In the genomic region with DNA sequence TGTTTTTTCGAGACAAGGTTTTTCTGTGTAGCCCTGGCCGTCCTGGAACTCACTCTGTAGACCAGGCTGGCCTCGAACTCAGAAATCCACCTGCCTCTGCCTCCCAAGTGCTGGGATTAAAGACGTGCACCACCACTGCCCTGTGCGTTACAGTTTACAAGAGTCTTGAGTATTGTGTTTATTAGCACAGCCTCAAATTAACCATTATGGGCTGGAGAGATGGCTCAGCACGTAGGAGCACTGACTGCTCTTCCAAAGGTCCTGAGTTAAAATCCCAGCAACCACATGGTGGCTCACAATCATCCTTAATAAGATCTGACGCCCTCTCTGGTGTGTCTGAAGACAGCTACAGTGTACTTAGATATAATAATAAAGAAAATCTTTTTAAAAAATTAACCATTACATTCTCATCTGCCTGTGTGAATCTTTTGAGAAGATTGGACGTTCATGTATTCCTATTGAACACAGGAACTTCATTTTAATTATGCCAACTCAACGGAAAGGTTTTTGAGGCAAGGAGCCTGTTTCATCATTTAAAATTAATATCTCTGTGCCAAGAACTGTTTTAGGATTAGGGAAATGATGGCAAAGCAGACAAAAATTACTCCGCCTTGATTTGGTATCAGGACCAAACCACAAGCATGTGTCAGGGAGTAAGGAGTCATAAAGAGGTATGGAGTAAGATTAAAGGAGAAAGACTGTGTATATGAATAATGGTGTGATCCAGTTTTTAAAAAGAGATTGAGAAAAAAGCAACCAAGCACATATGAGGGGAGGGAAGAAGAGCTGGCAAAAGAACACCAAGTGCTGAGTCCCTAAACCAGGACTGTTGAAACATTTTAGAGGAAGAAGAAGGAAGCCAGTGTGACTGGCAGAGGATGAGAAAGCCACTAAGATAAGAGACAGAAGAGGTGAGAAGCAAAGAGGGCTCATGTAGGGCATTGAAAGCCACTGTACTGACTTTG, we compare ENCODE assay signal across 8 mouse cellular contexts. TPM values are rescaled to one million over a fixed set of nuclear protein-coding genes. Genes with fewer than 3 reads are reported as not detected.
A peak's percentile ranks its signal among the peaks of the same experiment; 100 is the strongest.
DNase-seq lines count a peak whose midpoint lies in the region; ATAC-seq and TF ChIP-seq lines count a peak whose summit lies in the region.

No protein-coding gene starts in this region.

- H3K27ac ChIP-seq in layer of hippocampus, adult 2 months, result peak overlapping the region; percentile 100
- peak overlapping the region; percentile 100 for H3K27ac ChIP-seq in forebrain, embryonic 15.5 days (replicated peaks)
- peak overlapping the region; percentile 92 for H3K27ac ChIP-seq in liver, embryonic 14.5 days

- peak; percentile 59 for TF ChIP-seq CTCF in layer of hippocampus, adult 2 months (conservative IDR thresholded peaks at IDR 0.05)
- TF ChIP-seq CTCF in liver, embryonic 14.5 days (IDR thresholded peaks at IDR 0.05; ENCODE audit: low read depth), result no peak

- no peak for TF ChIP-seq EP300 in liver, embryonic 14.5 days (IDR thresholded peaks at IDR 0.05; ENCODE audit: low read depth)

- H3K4me3 ChIP-seq in layer of hippocampus, adult 2 months, result peak overlapping the region; percentile 96
- peak overlapping the region; percentile 86 for H3K4me3 ChIP-seq in forebrain, embryonic 15.5 days
- H3K4me3 ChIP-seq in liver, embryonic 14.5 days (ENCODE audit: insufficient read depth in 1 of 2, low read depth in 2 of 2, low read length in 2 of 2), result peak overlapping the region; percentile 82 to 90

- H3K9ac ChIP-seq in forebrain, embryonic 15.5 days (replicated peaks), result peak overlapping the region; percentile 64
- peak overlapping the region; percentile 81 for H3K9ac ChIP-seq in liver, embryonic 14.5 days (replicated peaks)

- 33% methylated on average over 10 of the region's 10 CpGs for WGBS in forebrain, embryonic 15.5 days
- 24% methylated on average over 10 of the region's 10 CpGs for WGBS in liver, embryonic 14.5 days (ENCODE audit: insufficient replicate concordance)

- DNase-seq in layer of hippocampus, adult 2 months (ENCODE audit: low spot score in 2 of 2), result no peak
- no peak for DNase-seq in layer of hippocampus, postnatal 14 days (ENCODE audit: low spot score in 2 of 2)
- DNase-seq in MEL-GATA-1-ER (ENCODE audit: extremely low read depth, low read depth), result peak; percentile 73
- DNase-seq in liver, embryonic 14.5 days (ENCODE audit: low read depth in 3 of 3, low spot score in 3 of 3), result no peak
- DNase-seq in adrenal gland, adult (ENCODE audit: inconsistent age in 2 of 2, low spot score in 1 of 2), result no peak
- DNase-seq in adrenal gland, postnatal 4 days (ENCODE audit: low spot score in 2 of 2), result no peak
- DNase-seq in c-Kit-positive CD71-positive TER-119-positive erythroid progenitor cells, embryonic 14.5 days (ENCODE audit: low spot score), result no peak

- H3K4me2 ChIP-seq in forebrain, embryonic 15.5 days (replicated peaks), result peak overlapping the region; percentile 52
- peak overlapping the region; percentile 85 for H3K4me2 ChIP-seq in liver, embryonic 14.5 days (ENCODE audit: low read depth)

- H3K36me3 ChIP-seq in forebrain, embryonic 15.5 days, result no peaks in the 10 kb centered on the region
- H3K36me3 ChIP-seq in liver, embryonic 14.5 days (replicated peaks; ENCODE audit: control insufficient read depth, insufficient read depth, low read depth), result no peaks in the 10 kb centered on the region

- H3K4me1 ChIP-seq in forebrain, embryonic 15.5 days, result peaks cover 28% of the 10 kb centered on the region
- H3K4me1 ChIP-seq in liver, embryonic 14.5 days (replicated peaks; ENCODE audit: control insufficient read depth in 2 of 2, insufficient read depth in 2 of 2, low read length in 1 of 2), result peaks cover 15% of the 10 kb centered on the region in 2 experiments

- H3K9me3 ChIP-seq in forebrain, embryonic 15.5 days, result no peaks in the 10 kb centered on the region
- no peaks in the 10 kb centered on the region for H3K9me3 ChIP-seq in liver, embryonic 14.5 days (ENCODE audit: control insufficient read depth, low read length)

- ATAC-seq in forebrain, embryonic 15.5 days (replicated peaks), result peak; percentile 26
- no peak for ATAC-seq in liver, embryonic 14.5 days (ENCODE audit: insufficient read depth)

- H3K27me3 ChIP-seq in forebrain, embryonic 15.5 days, result no peaks in the 10 kb centered on the region
- no peaks in the 10 kb centered on the region for H3K27me3 ChIP-seq in liver, embryonic 14.5 days (ENCODE audit: control insufficient read depth, insufficient read depth, low read length)

RNA-seq across cellular contexts. Expression of a gene that starts 1.7 kb away (rescaled TPM):
- 10 to 100 TPM; 60.3 to 65.5 TPM for total RNA-seq in layer of hippocampus, adult 2 months (2021)
- total RNA-seq in layer of hippocampus, postnatal 14 days (2021), result 10 to 100 TPM; 60.4 to 63.5 TPM
- 21.9 and 22.1 TPM in 2 replicates for polyA plus RNA-seq in forebrain, embryonic 15.5 days (2015; fragmentation: Nextera tagmentation; extraction: Ambion mirVana)
- polyA plus RNA-seq in liver, embryonic 14.5 days (2012; rRNA removed), result 4.2 and 5.3 TPM in 2 replicates
- polyA plus RNA-seq in liver, embryonic 14.5 days (2014; fragmentation: Nextera tagmentation; extraction: Ambion mirVana), result 6.6 and 6.8 TPM in 2 replicates
- total RNA-seq in adrenal gland, postnatal 4 days (2021), result 10 to 100 TPM; 56.5 to 64.1 TPM

RNA-seq across cellular contexts. Expression of a gene that starts 35.4 kb away (rescaled TPM):
- total RNA-seq in layer of hippocampus, adult 2 months (2021), result 10 to 100 TPM; 33.0 to 38.1 TPM
- total RNA-seq in layer of hippocampus, postnatal 14 days (2021), result 10 to 100 TPM; 28.8 to 30.7 TPM
- 42.9 and 43.0 TPM in 2 replicates for polyA plus RNA-seq in forebrain, embryonic 15.5 days (2015; fragmentation: Nextera tagmentation; extraction: Ambion mirVana)
- polyA plus RNA-seq in liver, embryonic 14.5 days (2012; rRNA removed), result 9.9 and 18.9 TPM in 2 replicates
- 27.2 and 27.5 TPM in 2 replicates for polyA plus RNA-seq in liver, embryonic 14.5 days (2014; fragmentation: Nextera tagmentation; extraction: Ambion mirVana)
- 10 to 100 TPM; 31.9 to 34.7 TPM for total RNA-seq in adrenal gland, postnatal 4 days (2021)

RNA-seq across cellular contexts. Expression of a gene that starts 51.0 kb away (rescaled TPM):
- total RNA-seq in layer of hippocampus, adult 2 months (2021), result 100 to 1,000 TPM; 155 to 164 TPM
- 100 to 1,000 TPM; 134 to 162 TPM for total RNA-seq in layer of hippocampus, postnatal 14 days (2021)
- polyA plus RNA-seq in forebrain, embryonic 15.5 days (2015; fragmentation: Nextera tagmentation; extraction: Ambion mirVana), result 294 and 306 TPM in 2 replicates
- polyA plus RNA-seq in liver, embryonic 14.5 days (2012; rRNA removed), result 72.5 and 119 TPM in 2 replicates
- polyA plus RNA-seq in liver, embryonic 14.5 days (2014; fragmentation: Nextera tagmentation; extraction: Ambion mirVana), result 224 and 226 TPM in 2 replicates
- total RNA-seq in adrenal gland, postnatal 4 days (2021), result 100 to 1,000 TPM; 178 to 200 TPM
